ENCODE assay signal across 17 mouse cellular contexts in genomic region chr13:97977104-97977503, GRCm38 (mm10).
"Had no signal": no experiment of that assay in that cellular context is flagged by ENCODE, and none has a peak within 500 bp of the region (broad histone marks: within the 10 kb centered on the region; RNA-seq: fewer than 3 reads in every experiment).

No protein-coding gene starts in this region.

- H3K4me2 ChIP-seq: limb, embryonic 12.5 days; limb, embryonic 15.5 days; liver, embryonic 11.5 days; midbrain, embryonic 12.5 days; midbrain, embryonic 15.5 days; neural tube, embryonic 13.5 days had no signal

- H3K4me3 ChIP-seq: layer of hippocampus, adult 2 months; limb, embryonic 12.5 days; limb, embryonic 15.5 days; midbrain, embryonic 12.5 days; midbrain, embryonic 15.5 days; myocyte; neural tube, embryonic 13.5 days had no signal

- DNase-seq: layer of hippocampus, adult 9-11 months; left cerebral cortex, postnatal 4 days; lung, adult 18-20 months; lung, postnatal 14 days; retina, postnatal 1 day; right cerebral cortex, postnatal 25 days; thymus, postnatal 25 days had no signal

- H3K9me3 ChIP-seq: limb, embryonic 12.5 days; limb, embryonic 15.5 days; midbrain, embryonic 12.5 days; midbrain, embryonic 15.5 days; neural tube, embryonic 13.5 days had no signal

- H3K9ac ChIP-seq: limb, embryonic 12.5 days; limb, embryonic 15.5 days; liver, embryonic 14.5 days; midbrain, embryonic 12.5 days; midbrain, embryonic 15.5 days; neural tube, embryonic 13.5 days had no signal

- H3K27me3 ChIP-seq: limb, embryonic 12.5 days; limb, embryonic 15.5 days; midbrain, embryonic 12.5 days; midbrain, embryonic 15.5 days; neural tube, embryonic 13.5 days had no signal

- ATAC-seq: midbrain, embryonic 15.5 days had no signal

- H3K27ac ChIP-seq: kidney, postnatal 0 days; layer of hippocampus, adult 2 months; limb, embryonic 12.5 days; limb, embryonic 15.5 days; liver, embryonic 14.5 days; midbrain, embryonic 12.5 days; midbrain, embryonic 15.5 days; neural tube, embryonic 13.5 days had no signal

- H3K36me3 ChIP-seq: midbrain, embryonic 12.5 days; midbrain, embryonic 15.5 days had no signal
